Mouse (Mus musculus) stomach, embryonic 14.5 days (tissue): ENCODE measurements around the gene Cmklr1. TPM values are rescaled to one million over a fixed set of nuclear protein-coding genes. Genes with fewer than 3 reads are reported as not detected.
A peak's percentile ranks its signal among the peaks of the same experiment; 100 is the strongest.

Source experiments
- ATAC-seq: fragments of 200-750 bp; cut with Nextera tagmentation; 2 replicates; pipeline ENCODE4 v1.8.0; 2017; ENCODE audit warnings: low read depth, moderate TSS enrichment; ENCODE audit not compliant: insufficient number of reproducible peaks, insufficient read depth, low FRiP score
- H3K27ac ChIP-seq: fragments of 300-500 bp; sonication (generic); 2 replicates; pipeline ENCODE4 v1.5.1; 2014; ENCODE audit warnings: mild to moderate bottlenecking, low read length, moderate library complexity, mixed read lengths
- H3K27me3 ChIP-seq: fragments of 300-500 bp; sonication (generic); 2 replicates; pipeline ENCODE4 v1.6.1; 2014; ENCODE audit warnings: low read length, control low read depth, mixed read lengths; ENCODE audit not compliant: control insufficient read depth, insufficient read depth
- H3K36me3 ChIP-seq: fragments of 300-500 bp; sonication (generic); 2 replicates; pipeline ENCODE4 v1.6.1; 2014; ENCODE audit warnings: mild to moderate bottlenecking, control low read depth, low read length, moderate library complexity, mixed read lengths; ENCODE audit not compliant: control insufficient read depth, insufficient read depth
- H3K4me1 ChIP-seq: fragments of 300-500 bp; sonication (generic); 2 replicates; pipeline ENCODE4 v1.6.1; 2014; ENCODE audit warnings: low read length, control low read depth, mixed read lengths; ENCODE audit not compliant: control insufficient read depth, insufficient read depth
- H3K4me2 ChIP-seq: fragments of 300-500 bp; sonication (generic); replicated peaks from 2 replicates; pipeline ENCODE4 v1.6.1; 2014; ENCODE audit warnings: low read depth, low read length, control low read depth
- H3K4me3 ChIP-seq: fragments of 300-500 bp; sonication (generic); 2 replicates; pipeline ENCODE4 v1.5.1; 2014; ENCODE audit warnings: low read depth, low read length, control low read depth
- H3K9ac ChIP-seq: fragments of 300-500 bp; sonication (generic); replicated peaks from 2 replicates; pipeline ENCODE4 v1.6.1; 2014; ENCODE audit warnings: low read depth, mild to moderate bottlenecking, control low read depth, low read length, moderate library complexity, mixed read lengths
- H3K9me3 ChIP-seq: fragments of 300-500 bp; sonication (generic); 2 replicates; pipeline ENCODE4 v1.6.1; 2016; ENCODE audit warnings: low read depth, low read length, control low read depth; ENCODE audit not compliant: control insufficient read depth
- WGBS: fragments of 180-500 bp; shearing (Covaris S2); extraction: QIAGEN DNeasy Blood & Tissue Kit; methylation state at CpG from one replicate; pipeline ENCODE4 v1.1.7; 2014; 5-methylcytosine and 5-hydroxymethylcytosine counted together
- polyA plus RNA-seq: library from polyadenylated mRNA; unstranded; fragments of >200 nt; fragmentation: Nextera tagmentation; extraction: Ambion mirVana; gene quantifications from 2 replicates; pipeline ENCODE4 v1.2.1, GENCODE M21; 2014

The Cmklr1 gene
- 3.6 and 3.7 TPM in 2 replicates for polyA plus RNA-seq

- Histone ChIP-seq H3K4me3 (peak within 1 kb of the TSS; percentile 22), H3K27ac (no peak within 1 kb of the TSS), H3K27me3 (peaks cover 4% of the 10 kb centered on the region; the same call in 1 of the 2 replicates), H3K9ac (0 out of 2 replicates have a peak within 1 kb of the TSS, but pooled peaks have one; percentile 10), H3K36me3 (no peaks in the 10 kb centered on the region), H3K4me1 (peaks cover 5% of the 10 kb centered on the region; the same call in 1 of the 2 replicates), H3K9me3 (no peaks in the 10 kb centered on the region), H3K4me2 (peak within 1 kb of the TSS; percentile 37)
- ATAC-seq, result peak; percentile 37; the same call in 1 of the 2 replicates
- WGBS, result 7% methylated on average over 30 of the region's 30 CpGs
These were observed at the start of gene Cmklr1 for GRCm38 (mm10) chr5:113650035-113650865. Gene Cmklr1 (minus strand): TSS chr5:113650426.

GRCm38 (mm10) chr5:113694415-113694814, 44.2 kb upstream of the Cmklr1 start:
- Histone ChIP-seq H3K36me3 (no peaks in the 10 kb centered on the region), H3K27me3 (no peaks in the 10 kb centered on the region), H3K9ac (no peak overlapping the region), H3K4me3 (no peak overlapping the region), H3K4me1 (no peaks in the 10 kb centered on the region), H3K4me2 (no peak overlapping the region), H3K27ac (peak overlapping the region; percentile 62; the same call in 1 of the 2 replicates), H3K9me3 (no peaks in the 10 kb centered on the region)
- peak; percentile 47; the same call in 1 of the 2 replicates for ATAC-seq
- WGBS, result 28% methylated on average over 5 of the region's 5 CpGs

GRCm38 (mm10) chr5:113694000-113694399, 43.8 kb upstream of the Cmklr1 start:
- H3K4me3 ChIP-seq, result no peak overlapping the region
- H3K27me3 ChIP-seq, result no peaks in the 10 kb centered on the region
- no peak overlapping the region for H3K4me2 ChIP-seq
- ATAC-seq, result 0 out of 2 replicates have a peak, but pooled peaks have one; percentile 12
- peak overlapping the region; percentile 62; the same call in 1 of the 2 replicates for H3K27ac ChIP-seq
- no peaks in the 10 kb centered on the region for H3K4me1 ChIP-seq
- H3K9ac ChIP-seq, result no peak overlapping the region
- H3K9me3 ChIP-seq, result no peaks in the 10 kb centered on the region
- WGBS, result 42% methylated on average over 4 of the region's 4 CpGs
- H3K36me3 ChIP-seq, result no peaks in the 10 kb centered on the region

- ATAC-seq, result no peak
- no peak overlapping the region for H3K4me3 ChIP-seq
- no peak overlapping the region for H3K4me2 ChIP-seq
- H3K27me3 ChIP-seq, result no peaks in the 10 kb centered on the region
- no peak overlapping the region for H3K27ac ChIP-seq
- no peak overlapping the region for H3K9ac ChIP-seq
- H3K36me3 ChIP-seq, result no peaks in the 10 kb centered on the region
- H3K4me1 ChIP-seq, result no peaks in the 10 kb centered on the region
- H3K9me3 ChIP-seq, result no peaks in the 10 kb centered on the region
- WGBS, result 83% methylated on average over 8 of the region's 8 CpGs
These were observed 43.0 kb upstream of the Cmklr1 start for GRCm38 (mm10) chr5:113693196-113693755.

GRCm38 (mm10) chr5:113690866-113691265, 40.6 kb upstream of the Cmklr1 start:
- H3K27me3 ChIP-seq, result no peaks in the 10 kb centered on the region
- 92% methylated on average over 2 of the region's 2 CpGs for WGBS

GRCm38 (mm10) chr5:113690069-113690548, 39.9 kb upstream of the Cmklr1 start:
- no peak overlapping the region for H3K9ac ChIP-seq
- WGBS, result 81% methylated on average over 15 of the region's 15 CpGs

More at GRCm38 (mm10) chr5:113690866-113691265, 40.6 kb upstream of the Cmklr1 start:
- Histone ChIP-seq H3K4me2 (no peak overlapping the region), H3K4me3 (no peak overlapping the region), H3K9me3 (no peaks in the 10 kb centered on the region), H3K9ac (no peak overlapping the region), H3K4me1 (no peaks in the 10 kb centered on the region), H3K36me3 (no peaks in the 10 kb centered on the region), H3K27ac (no peak overlapping the region)
- ATAC-seq, result no peak

GRCm38 (mm10) chr5:113687514-113687913, 37.3 kb upstream of the Cmklr1 start:
- H3K9me3 ChIP-seq, result no peaks in the 10 kb centered on the region
- no peak overlapping the region for H3K4me3 ChIP-seq
- no peak overlapping the region for H3K4me2 ChIP-seq
- no peak overlapping the region for H3K9ac ChIP-seq
- no peak for ATAC-seq
- no peaks in the 10 kb centered on the region for H3K36me3 ChIP-seq
- no peaks in the 10 kb centered on the region for H3K27me3 ChIP-seq
- 78% methylated on average over 5 of the region's 5 CpGs for WGBS
- no peaks in the 10 kb centered on the region for H3K4me1 ChIP-seq
- H3K27ac ChIP-seq, result no peak overlapping the region

More at GRCm38 (mm10) chr5:113690069-113690548, 39.9 kb upstream of the Cmklr1 start:
- no peaks in the 10 kb centered on the region for H3K36me3 ChIP-seq
- no peak overlapping the region for H3K4me3 ChIP-seq
- no peak overlapping the region for H3K27ac ChIP-seq
- H3K4me1 ChIP-seq, result no peaks in the 10 kb centered on the region
- no peaks in the 10 kb centered on the region for H3K27me3 ChIP-seq
- no peak for ATAC-seq
- H3K9me3 ChIP-seq, result no peaks in the 10 kb centered on the region
- H3K4me2 ChIP-seq, result no peak overlapping the region

GRCm38 (mm10) chr5:113685471-113685870, 35.2 kb upstream of the Cmklr1 start:
- H3K27me3 ChIP-seq, result no peaks in the 10 kb centered on the region
- H3K4me1 ChIP-seq, result no peaks in the 10 kb centered on the region
- no peaks in the 10 kb centered on the region for H3K36me3 ChIP-seq
- H3K9me3 ChIP-seq, result no peaks in the 10 kb centered on the region
- no peak overlapping the region for H3K27ac ChIP-seq
- no peak for ATAC-seq
- no peak overlapping the region for H3K4me2 ChIP-seq
- WGBS, result 67% methylated on average over 5 of the region's 5 CpGs
- no peak overlapping the region for H3K9ac ChIP-seq
- H3K4me3 ChIP-seq, result no peak overlapping the region
